Comparison of ENCODE assay signal across 11 mouse cellular contexts in the genomic region with DNA sequence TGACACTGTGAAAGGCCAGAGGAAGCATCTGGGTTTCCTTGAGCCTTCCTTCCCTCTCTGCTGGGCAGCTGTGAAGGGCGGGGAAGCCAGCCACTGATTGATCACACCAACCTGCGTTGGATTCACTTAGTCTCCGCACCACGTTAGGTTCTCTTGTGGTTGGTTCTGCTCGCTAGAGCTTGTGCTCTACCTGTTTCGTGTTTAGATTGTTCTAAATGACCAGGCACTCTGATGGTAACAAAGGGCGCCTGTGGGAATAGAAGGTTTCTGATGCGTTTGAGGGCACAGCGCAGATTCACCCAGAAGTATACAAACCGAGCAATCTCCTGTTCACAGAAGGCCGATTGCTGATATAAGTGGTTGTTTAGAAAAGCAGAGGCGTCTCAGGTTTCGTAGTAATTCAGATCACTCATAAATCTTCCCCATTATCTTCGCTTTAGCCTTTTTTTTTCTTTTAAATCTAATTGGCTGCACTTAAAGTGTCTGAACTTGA.
DNase-seq lines count a peak whose midpoint lies in the region; ATAC-seq and TF ChIP-seq lines count a peak whose summit lies in the region.
"Had no signal": no experiment of that assay in that cellular context is flagged by ENCODE, and none has a peak within 500 bp of the region (broad histone marks: within the 10 kb centered on the region; RNA-seq: fewer than 3 reads in every experiment).

No protein-coding gene starts in this region.

- H3K4me1 ChIP-seq in lung, embryonic 14.5 days (ENCODE audit: insufficient read depth): no peaks in the 10 kb centered on the region; the same call in 1 of the 2 replicates
- H3K4me1 ChIP-seq in liver, embryonic 15.5 days (replicated peaks): peaks cover 36% of the 10 kb centered on the region

- H3K4me2 ChIP-seq in lung, embryonic 14.5 days: peak overlapping the region; percentile 32; the same call in 1 of the 2 replicates
- peak overlapping the region; percentile 19; the same call in 1 of the 2 replicates for H3K4me2 ChIP-seq in liver, embryonic 15.5 days

- H3K4me3 ChIP-seq in lung, embryonic 14.5 days (ENCODE audit: low read depth, low read length): no peak overlapping the region
- no peak overlapping the region for H3K4me3 ChIP-seq in liver, embryonic 15.5 days (replicated peaks)
- H3K4me3 ChIP-seq: heart, adult 2 months had no signal

- no peak overlapping the region for H3K9ac ChIP-seq in lung, embryonic 14.5 days
- H3K9ac ChIP-seq in liver, embryonic 15.5 days: no peak overlapping the region

- ATAC-seq in lung, embryonic 14.5 days (ENCODE audit: insufficient read depth): no peak
- ATAC-seq in liver, embryonic 15.5 days (ENCODE audit: insufficient read depth): no peak

- peak; percentile 37 for DNase-seq in lung, embryonic 14.5 days
- no peak for DNase-seq in lung, postnatal 4 days
- DNase-seq in embryo, embryonic 9.5 days (ENCODE audit: extremely low spot score): peak; percentile 39
- DNase-seq in splenic B cell, adult 2 months (ENCODE audit: low read depth, low spot score): peak; percentile 68
- DNase-seq in frontal cortex, adult 2 months (ENCODE audit: extremely low spot score in 1 of 2, low spot score in 1 of 2): no peak
- no peak for DNase-seq in urinary bladder, postnatal 36 days (ENCODE audit: low spot score in 2 of 2)
- DNase-seq: midbrain, embryonic 14.5 days; right cerebral cortex, adult 18-20 months; thymus, adult 2 months had no signal

- no peak for TF ChIP-seq CTCF in lung, embryonic 14.5 days (IDR thresholded peaks at IDR 0.05; ENCODE audit: low read depth)

- H3K36me3 ChIP-seq in lung, embryonic 14.5 days (ENCODE audit: insufficient read depth): no peaks in the 10 kb centered on the region
- no peaks in the 10 kb centered on the region for H3K36me3 ChIP-seq in liver, embryonic 15.5 days (replicated peaks)
- H3K36me3 ChIP-seq in splenic B cell, adult 2 months (ENCODE audit: control insufficient read depth, insufficient read depth, low read length, poor library complexity, severe bottlenecking): no peaks in the 10 kb centered on the region

- H3K27ac ChIP-seq in lung, embryonic 14.5 days (ENCODE audit: low read depth): no peak overlapping the region
- no peak overlapping the region for H3K27ac ChIP-seq in liver, embryonic 15.5 days (replicated peaks)
- H3K27ac ChIP-seq: heart, adult 2 months had no signal

- 14% methylated on average over 14 of the region's 14 CpGs for WGBS in lung, embryonic 14.5 days
- WGBS in liver, embryonic 15.5 days (ENCODE audit: insufficient replicate concordance): 13% methylated on average over 14 of the region's 14 CpGs

- no peaks in the 10 kb centered on the region for H3K9me3 ChIP-seq in lung, embryonic 14.5 days (ENCODE audit: low read depth, low read length)
- no peaks in the 10 kb centered on the region for H3K9me3 ChIP-seq in liver, embryonic 15.5 days (replicated peaks)

- no peaks in the 10 kb centered on the region for H3K27me3 ChIP-seq in lung, embryonic 14.5 days (ENCODE audit: insufficient read depth, low read length)
- peaks cover 19% of the 10 kb centered on the region for H3K27me3 ChIP-seq in liver, embryonic 15.5 days
- H3K27me3 ChIP-seq in splenic B cell, adult 2 months (ENCODE audit: control insufficient read depth, insufficient read depth, low read length, poor library complexity, severe bottlenecking): no peaks in the 10 kb centered on the region

Comparison
In these comparisons a context has a peak if more than half of its experiments do, and no peak if none do; other contexts are left out.
1. DNase-seq: peak in lung, embryonic 14.5 days (single experiment), embryo, embryonic 9.5 days (single experiment) and splenic B cell, adult 2 months (single experiment); none in lung, postnatal 4 days (0 of 2), frontal cortex, adult 2 months (0 of 2) and urinary bladder, postnatal 36 days (0 of 2).